In genomic region chr6:4545727-4546126, GRCm38 (mm10) we compare ENCODE assay signal across 8 mouse cellular contexts. TPM values are rescaled to one million over a fixed set of nuclear protein-coding genes. Genes with fewer than 3 reads are reported as not detected.
A peak's percentile ranks its signal among the peaks of the same experiment; 100 is the strongest.
DNase-seq lines count a peak whose midpoint lies in the region; ATAC-seq and TF ChIP-seq lines count a peak whose summit lies in the region.

No protein-coding gene starts in this region.

- peak; percentile 48 for DNase-seq in brain, adult 2 months (ENCODE audit: low read depth, low spot score)
- DNase-seq in gastrocnemius, postnatal 4 days (ENCODE audit: low spot score in 2 of 2): peak; percentile 56 to 62
- peak; percentile 15 to 41 for DNase-seq in left cerebral cortex, postnatal 36 days (ENCODE audit: low spot score in 2 of 2)
- DNase-seq in natural killer cell, adult 2 months (ENCODE audit: low spot score in 2 of 2): peak; percentile 25 to 48
- DNase-seq in urinary bladder, postnatal 25 days (ENCODE audit: low spot score): peak; percentile 72

- no peak overlapping the region for H3K27ac ChIP-seq in intestine, postnatal 0 days (ENCODE audit: low read depth, low read length)
- no peak overlapping the region for H3K27ac ChIP-seq in intestine, embryonic 15.5 days

- ATAC-seq in intestine, postnatal 0 days: no peak
- no peak for ATAC-seq in intestine, embryonic 15.5 days

- H3K36me3 ChIP-seq in intestine, postnatal 0 days (ENCODE audit: control insufficient read depth, insufficient read depth): no peaks in the 10 kb centered on the region
- H3K36me3 ChIP-seq in intestine, embryonic 15.5 days: no peaks in the 10 kb centered on the region
- H3K36me3 ChIP-seq in E14TG2a.4 (ENCODE audit: insufficient read depth, low read length): no peaks in the 10 kb centered on the region

- WGBS in intestine, postnatal 0 days: 27% methylated on average over 8 of the region's 8 CpGs
- WGBS in intestine, embryonic 15.5 days: 36% methylated on average over 8 of the region's 8 CpGs

- H3K27me3 ChIP-seq in intestine, postnatal 0 days (replicated peaks; ENCODE audit: control insufficient read depth, insufficient read depth, low read length): no peaks in the 10 kb centered on the region
- no peaks in the 10 kb centered on the region for H3K27me3 ChIP-seq in intestine, embryonic 15.5 days (replicated peaks)
- H3K27me3 ChIP-seq in E14TG2a.4 (ENCODE audit: insufficient read depth, low read length): no peaks in the 10 kb centered on the region

- no peak overlapping the region for H3K4me3 ChIP-seq in intestine, postnatal 0 days (ENCODE audit: low read depth, low read length)
- no peak overlapping the region for H3K4me3 ChIP-seq in intestine, embryonic 15.5 days (replicated peaks)
- no peak overlapping the region for H3K4me3 ChIP-seq in E14TG2a.4 (replicated peaks; ENCODE audit: low read length)

- no peaks in the 10 kb centered on the region for H3K4me1 ChIP-seq in intestine, postnatal 0 days (replicated peaks; ENCODE audit: control insufficient read depth, insufficient read depth, low read length)
- H3K4me1 ChIP-seq in intestine, embryonic 15.5 days (replicated peaks): no peaks in the 10 kb centered on the region
- H3K4me1 ChIP-seq in E14TG2a.4 (replicated peaks; ENCODE audit: low read depth, low read length): peaks cover 10% of the 10 kb centered on the region

- TF ChIP-seq CTCF in intestine, postnatal 0 days (IDR thresholded peaks at IDR 0.05; ENCODE audit: low read depth): peak; percentile 86
- peak; percentile 80 for TF ChIP-seq CTCF in E14TG2a.4 (conservative IDR thresholded peaks at IDR 0.05; ENCODE audit: low read length)

- intact Hi-C loops in left cerebral cortex, postnatal 36 days (cut with DNase I): loop anchor here (2.0 to 5.0 kb wide), 4 partner anchors 128 to 1033 kb away; partner anchors contain the start of gene Asb4

- peak overlapping the region; percentile 35; the same call in 1 of the 2 replicates for H3K4me2 ChIP-seq in intestine, postnatal 0 days (replicated peaks; ENCODE audit: low read depth)
- no peak overlapping the region for H3K4me2 ChIP-seq in intestine, embryonic 15.5 days (replicated peaks)

- no peak overlapping the region for H3K9ac ChIP-seq in intestine, postnatal 0 days (ENCODE audit: low read depth, low read length)
- no peak overlapping the region for H3K9ac ChIP-seq in intestine, embryonic 15.5 days

- H3K9me3 ChIP-seq in intestine, postnatal 0 days (ENCODE audit: control insufficient read depth): no peaks in the 10 kb centered on the region
- H3K9me3 ChIP-seq in intestine, embryonic 15.5 days: no peaks in the 10 kb centered on the region
- no peaks in the 10 kb centered on the region for H3K9me3 ChIP-seq in E14TG2a.4 (ENCODE audit: low read length)

RNA-seq across cellular contexts. Expression of gene Col1a2, which starts 41.1 kb away (rescaled TPM):
- 193 and 200 TPM in 2 replicates for polyA plus RNA-seq in intestine, postnatal 0 days (2015; fragmentation: Nextera tagmentation; extraction: Ambion mirVana)
- polyA plus RNA-seq in intestine, embryonic 15.5 days (2015; fragmentation: Nextera tagmentation; extraction: Ambion mirVana): 472 and 528 TPM in 2 replicates
- total RNA-seq in gastrocnemius, postnatal 4 days (2021): 1,000 to 10,000 TPM; 3,268 to 4,003 TPM
- 10 to 100 TPM; 21.4 to 26.5 TPM for total RNA-seq in left cerebral cortex, postnatal 36 days (2021)

RNA-seq across cellular contexts. Expression of gene Casd1, which starts 54.9 kb away (rescaled TPM):
- 12.0 and 12.1 TPM in 2 replicates for polyA plus RNA-seq in intestine, postnatal 0 days (2015; fragmentation: Nextera tagmentation; extraction: Ambion mirVana)
- polyA plus RNA-seq in intestine, embryonic 15.5 days (2015; fragmentation: Nextera tagmentation; extraction: Ambion mirVana): 20.3 and 22.7 TPM in 2 replicates
- 10 to 100 TPM; 51.1 TPM for total RNA-seq in gastrocnemius, postnatal 4 days (2021)
- 10 to 100 TPM; 47.4 to 51.7 TPM for total RNA-seq in left cerebral cortex, postnatal 36 days (2021)

Comparison
In these comparisons a context has a peak if more than half of its experiments do, and no peak if none do; other contexts are left out.
1. RNA of gene Col1a2, which starts 41.1 kb away (total RNA-seq): 3,268 to 4,003 TPM in gastrocnemius, postnatal 4 days; 21.4 to 26.5 TPM in left cerebral cortex, postnatal 36 days; every median in the first group is over 100 times any median in the second.
2. Peak in every context shown above with its lines, with median percentiles within 50 percentile points of each other: DNase-seq.